Mouse (Mus musculus) stomach, postnatal 0 days (tissue): ENCODE data around the gene H3f3a.

Source experiments
- CTCF ChIP-seq: IDR thresholded peaks from 2 replicates; pipeline ENCODE4 v1.5.1; 2016; ENCODE audit warnings: antibody characterized with exemption, low read depth, mild to moderate bottlenecking, moderate library complexity
- EP300 ChIP-seq: optimal IDR thresholded peaks from 2 replicates; pipeline ENCODE3; 2016; ENCODE audit warnings: antibody characterized with exemption

DNA sequence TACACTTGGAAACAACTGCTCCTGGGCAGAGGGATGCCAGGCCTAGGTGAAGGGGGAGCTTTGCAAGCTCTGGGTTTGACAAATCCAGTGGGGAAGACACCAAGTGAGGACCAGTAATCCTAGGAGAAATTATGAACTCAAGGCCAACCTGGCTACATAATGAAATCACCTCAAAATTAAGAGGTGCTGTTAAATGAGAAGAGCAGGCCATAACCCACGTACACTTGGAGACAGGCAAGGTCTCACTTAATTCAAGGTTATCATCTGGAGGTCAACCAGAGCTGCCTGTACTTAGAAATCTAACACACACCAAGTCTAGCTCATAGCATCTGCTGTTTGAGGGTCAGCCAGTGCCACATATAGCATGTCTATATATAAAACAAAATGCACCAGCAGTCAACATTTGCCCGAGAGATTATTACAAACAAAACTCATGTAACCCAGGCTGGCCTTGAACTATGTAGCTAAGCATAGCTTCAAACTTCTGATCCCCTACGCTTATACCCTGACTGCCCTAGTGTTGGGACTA is 12.2 kb downstream of the H3f3a start:
- no peak for TF ChIP-seq EP300
- TF ChIP-seq CTCF, result no peak
